Mouse (Mus musculus) monocyte, adult 5-6 weeks (primary cell): Measurements from ENCODE around the gene Tsku. TPM values are rescaled to one million over a fixed set of nuclear protein-coding genes. Genes with fewer than 3 reads are reported as not detected.

Experiments
- ATAC-seq: fragments of 153-309, 156-312 bp; replicated peaks from 2 replicates; pipeline ENCODE4 v1.8.0; 2017; ENCODE audit warnings: mild to moderate bottlenecking; ENCODE audit not compliant: low TSS enrichment, insufficient number of reproducible peaks, severe bottlenecking, poor library complexity, low FRiP score
- total RNA-seq: library from RNA; stranded (forward); fragments of 200-1000, 200-491, 200-594 nt; gene quantifications from 3 replicates; pipeline ENCODE4 v1.2.3, GENCODE M21; 2017

Gene Tsku
- total RNA-seq, result not detected in 3 replicates

DNA sequence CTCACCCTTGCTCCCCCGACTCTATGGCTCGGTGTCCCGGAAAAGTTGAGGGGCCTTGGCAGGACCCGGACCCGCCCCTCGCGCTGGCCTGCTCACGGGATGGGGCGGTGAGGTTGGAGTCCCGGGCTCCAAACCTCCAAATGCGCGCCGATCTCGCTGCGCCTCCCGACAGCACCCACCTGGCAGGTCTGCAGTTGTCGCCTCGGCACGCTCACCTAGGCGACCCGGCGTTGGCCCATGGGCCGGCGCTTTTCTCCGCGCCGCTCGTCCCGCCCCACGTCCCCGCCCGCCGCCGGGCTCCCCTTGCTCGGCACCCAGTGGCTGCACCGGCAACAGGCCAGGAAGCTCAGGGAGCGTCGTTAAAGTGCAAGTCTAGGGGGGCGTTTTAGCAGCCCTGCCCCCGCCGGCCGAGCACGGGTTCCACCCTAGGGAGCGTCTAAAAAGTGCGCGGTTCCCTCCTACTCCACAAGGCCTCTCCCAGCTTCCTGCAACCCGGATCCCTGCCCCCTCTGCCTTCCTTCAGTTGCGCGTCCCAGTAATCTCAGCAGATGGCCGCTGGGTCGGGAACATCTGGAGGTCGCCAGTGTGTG, at the start of gene Tsku:
Gene Tsku, minus strand, starts transcription at position 266 of the 590 bp plus-strand sequence.
- ATAC-seq, result peak; percentile 18; the same call in 1 of the 2 replicates

DNA sequence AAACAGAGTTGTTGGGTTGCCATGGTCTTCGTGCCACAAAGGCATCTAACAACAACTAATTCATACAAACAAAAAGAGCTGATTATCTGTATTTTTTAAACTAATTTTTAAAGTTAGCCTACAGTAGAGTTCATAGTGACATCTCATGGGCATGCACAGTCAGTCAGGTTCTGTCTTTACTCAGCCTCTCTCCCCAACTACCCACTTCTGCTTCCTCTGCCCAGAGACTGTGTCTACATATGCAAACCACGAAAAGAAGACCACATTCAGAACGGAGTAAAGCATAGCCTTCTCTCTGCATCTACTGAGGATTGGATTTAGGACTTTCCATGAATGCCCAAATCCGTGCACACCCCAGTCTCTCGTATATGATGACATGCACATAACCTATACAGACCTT, 46.5 kb upstream of the Tsku start:
- no peak for ATAC-seq

DNA sequence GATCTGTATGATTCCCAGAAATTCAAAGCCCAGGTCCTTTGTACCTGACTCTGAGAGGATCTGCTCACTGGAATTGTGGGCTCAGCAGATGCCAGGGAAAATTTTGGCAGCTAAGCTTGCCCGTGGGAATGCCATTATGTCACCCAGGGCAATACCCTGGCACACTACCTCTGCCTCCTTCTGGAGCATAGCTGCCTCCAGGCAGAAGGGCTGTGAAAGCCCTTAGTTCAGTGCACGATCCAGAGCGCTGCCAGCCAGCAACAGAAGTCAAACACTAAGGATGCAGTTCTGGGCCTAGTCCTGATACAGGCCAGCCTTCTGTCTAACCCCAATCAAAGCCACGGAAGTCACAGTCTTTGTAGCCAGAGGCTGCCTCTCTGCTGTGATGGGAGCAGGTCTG, 42.9 kb upstream of the Tsku start:
- ATAC-seq, result no peak

DNA sequence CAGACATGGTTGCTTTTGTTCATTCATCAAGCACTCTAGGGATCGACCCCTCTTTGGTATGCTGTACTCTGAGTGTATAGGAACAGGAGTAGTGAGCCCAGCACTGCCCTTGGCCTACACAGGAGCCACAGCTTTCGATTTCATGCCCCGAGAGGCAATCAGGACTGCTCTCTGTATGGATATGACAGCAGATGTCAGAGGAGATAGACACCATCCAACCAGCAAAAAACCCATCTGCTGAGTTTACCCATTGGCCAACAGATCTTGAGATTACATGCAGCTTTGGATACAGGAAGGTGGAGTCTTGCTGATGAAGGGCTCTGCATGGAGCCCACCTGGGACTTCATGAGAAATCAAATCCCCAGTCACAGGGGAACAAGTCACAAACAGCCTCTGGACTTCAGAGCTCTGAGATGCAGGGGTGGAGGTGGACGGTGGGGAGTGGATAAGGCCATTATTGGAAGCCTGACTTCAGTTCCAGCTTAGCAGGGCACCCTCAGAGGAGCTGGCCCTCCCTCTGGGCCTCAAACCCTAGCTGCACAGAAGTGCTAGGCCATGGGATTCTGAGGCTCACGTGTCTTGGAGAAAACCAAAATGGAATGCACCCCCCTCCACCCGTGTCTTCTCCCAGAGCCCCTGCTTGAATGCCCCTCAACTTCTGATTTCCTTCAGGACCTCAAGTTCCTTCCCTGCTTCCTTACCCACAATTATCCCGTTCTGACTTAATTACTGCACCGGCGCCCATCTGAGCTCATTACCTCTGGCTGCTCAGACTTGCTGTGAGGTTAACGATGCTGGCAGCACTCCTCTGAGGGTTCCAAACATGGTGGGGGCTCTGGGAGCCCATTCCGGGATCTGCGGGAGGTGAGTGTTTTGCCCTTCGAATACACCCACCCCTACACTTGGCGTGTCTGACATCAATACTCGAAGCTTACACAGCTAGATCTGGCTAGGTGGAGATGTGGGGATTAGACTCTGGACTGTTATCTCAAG, 41.8 kb upstream of the Tsku start:
- no peak for ATAC-seq

GRCm38 (mm10) chr7:98392466-98393201, 31.5 kb upstream of the Tsku start:
- ATAC-seq, result no peak

GRCm38 (mm10) chr7:98391351-98391936, 30.3 kb upstream of the Tsku start:
- no peak for ATAC-seq

GRCm38 (mm10) chr7:98390486-98390885, 29.4 kb upstream of the Tsku start:
- no peak for ATAC-seq

DNA sequence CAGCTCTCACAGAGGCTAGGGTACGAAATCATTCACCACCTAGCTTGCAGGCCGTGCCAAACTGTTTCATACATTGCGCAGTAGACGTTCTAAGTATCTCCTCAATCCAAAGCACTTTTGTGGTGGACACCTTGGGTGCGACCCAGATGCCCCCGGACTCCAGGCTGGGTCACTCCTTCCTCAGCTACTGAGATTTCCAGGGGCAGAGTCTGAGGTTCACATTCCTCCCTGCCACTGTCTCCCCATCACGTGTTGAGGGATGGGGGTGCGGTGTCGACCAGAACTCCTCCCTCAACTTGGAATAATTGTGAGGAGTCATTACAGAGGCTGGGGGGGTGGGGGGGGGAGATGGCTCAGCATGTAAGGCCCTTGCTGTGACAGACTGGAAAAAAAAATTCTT, 28.5 kb upstream of the Tsku start:
- no peak for ATAC-seq

DNA sequence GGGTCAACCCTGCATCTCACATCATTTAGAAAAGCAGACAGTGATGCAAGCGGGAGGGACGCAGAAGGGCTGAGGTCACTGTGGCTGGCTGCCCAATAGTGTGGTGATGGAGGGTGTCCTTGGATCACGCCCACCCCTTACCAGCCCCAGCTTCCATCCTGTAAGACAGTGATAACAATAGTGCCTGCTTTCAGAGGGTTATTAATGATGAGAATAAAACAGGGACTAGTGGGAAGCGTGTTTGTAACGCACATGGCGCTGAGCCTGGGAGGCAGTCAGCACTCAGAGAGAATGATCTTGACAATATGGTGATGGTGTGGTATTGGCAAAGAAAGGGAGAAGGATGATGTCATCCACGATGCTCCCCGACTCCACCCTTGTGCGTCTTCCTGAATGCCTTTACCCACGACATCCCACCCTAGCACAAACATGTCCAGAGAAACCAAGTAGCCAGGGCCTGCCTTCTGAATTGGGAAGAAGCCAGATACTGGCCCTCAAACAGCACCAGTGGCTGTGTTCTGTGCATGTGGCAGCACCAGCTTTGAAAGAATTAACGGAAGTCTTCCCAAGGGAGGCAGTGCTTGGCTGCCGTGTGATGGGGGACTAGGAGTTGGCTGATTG, 27.9 kb upstream of the Tsku start:
- no peak for ATAC-seq

- no peak for ATAC-seq
Measured at GRCm38 (mm10) chr7:98387201-98387600, 26.1 kb upstream of the Tsku start.

- no peak for ATAC-seq
Measured at GRCm38 (mm10) chr7:98385168-98385567, 24.0 kb upstream of the Tsku start.

DNA sequence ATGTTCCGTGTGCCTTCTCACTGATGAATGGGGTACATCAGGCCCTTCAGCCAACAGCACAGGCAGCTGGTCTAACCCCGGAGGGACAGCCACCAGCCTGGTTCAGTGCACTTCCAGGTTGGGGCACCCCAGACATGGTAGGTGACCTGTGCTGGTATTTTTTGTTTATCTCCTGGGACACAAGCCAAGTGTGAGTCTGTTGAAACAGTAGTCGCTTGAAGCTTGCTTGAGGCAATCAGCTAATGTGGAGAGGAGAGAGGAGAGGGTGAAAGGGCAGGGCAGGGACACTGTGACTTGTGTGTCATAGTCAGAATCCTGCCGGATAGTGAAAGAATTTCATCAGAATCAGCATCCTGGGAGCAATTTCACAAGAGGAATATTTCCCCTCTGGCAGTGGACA, 22.2 kb upstream of the Tsku start:
- ATAC-seq, result no peak

GRCm38 (mm10) chr7:98382784-98383183, 21.7 kb upstream of the Tsku start:
- ATAC-seq, result no peak

GRCm38 (mm10) chr7:98380224-98380925, 19.2 kb upstream of the Tsku start:
- ATAC-seq, result no peak

GRCm38 (mm10) chr7:98379232-98379631, 18.1 kb upstream of the Tsku start:
- no peak for ATAC-seq

- no peak for ATAC-seq
Measured at GRCm38 (mm10) chr7:98377257-98377656, 16.1 kb upstream of the Tsku start.

- no peak for ATAC-seq
Measured at GRCm38 (mm10) chr7:98371161-98371560, 10.0 kb upstream of the Tsku start.

GRCm38 (mm10) chr7:98369762-98370369, 8.7 kb upstream of the Tsku start:
- ATAC-seq, result no peak
